Mouse (Mus musculus) forebrain, embryonic 15.5 days (tissue): ENCODE measurements around the gene Megf11. TPM values are rescaled to one million over a fixed set of nuclear protein-coding genes. Genes with fewer than 3 reads are reported as not detected.
A peak's percentile ranks its signal among the peaks of the same experiment; 100 is the strongest.

Source experiments
- ATAC-seq: fragments of 200-750 bp; cut with Nextera tagmentation; replicated peaks from 2 replicates; pipeline ENCODE4 v1.8.0; 2017; ENCODE audit warnings: mild to moderate bottlenecking, moderate TSS enrichment, moderate library complexity
- H3K27ac ChIP-seq: fragments of 300-500 bp; sonication (generic); replicated peaks from 2 replicates; pipeline ENCODE4 v1.5.1; 2015; ENCODE audit warnings: mild to moderate bottlenecking, inconsistent platforms
- H3K27me3 ChIP-seq: fragments of 300-500 bp; sonication (generic); 2 replicates; pipeline ENCODE4 v1.6.1; 2015; ENCODE audit warnings: inconsistent platforms
- H3K36me3 ChIP-seq: fragments of 300-500 bp; sonication (generic); 2 replicates; pipeline ENCODE4 v1.6.1; 2015; ENCODE audit warnings: mild to moderate bottlenecking, inconsistent platforms
- H3K4me1 ChIP-seq: fragments of 300-500 bp; sonication (generic); 2 replicates; pipeline ENCODE4 v1.6.1; 2015; ENCODE audit warnings: inconsistent platforms
- H3K4me2 ChIP-seq: fragments of 300-500 bp; sonication (generic); replicated peaks from 2 replicates; pipeline ENCODE4 v1.6.1; 2015; ENCODE audit warnings: mild to moderate bottlenecking, inconsistent platforms
- H3K4me3 ChIP-seq: fragments of 300-500 bp; sonication (generic); 2 replicates; pipeline ENCODE4 v1.5.1; 2015; ENCODE audit warnings: mild to moderate bottlenecking, inconsistent platforms
- H3K9ac ChIP-seq: fragments of 300-500 bp; sonication (generic); replicated peaks from 2 replicates; pipeline ENCODE4 v1.6.1; 2015; ENCODE audit warnings: mild to moderate bottlenecking, inconsistent platforms
- H3K9me3 ChIP-seq: fragments of 300-500 bp; sonication (generic); 2 replicates; pipeline ENCODE4 v1.6.1; 2016; ENCODE audit warnings: inconsistent platforms
- whole genome bisulfite sequencing: fragments of 180-500 bp; shearing (Covaris S2); methylation state at CpG from one replicate; pipeline ENCODE4 v1.1.7; 2015; ENCODE audit warnings: mixed read lengths; 5-methylcytosine and 5-hydroxymethylcytosine counted together
- polyA plus RNA-seq: library from polyadenylated mRNA; unstranded; fragments of >200 nt; fragmentation: Nextera tagmentation; extraction: Ambion mirVana; gene quantifications from 2 replicates; pipeline ENCODE4 v1.2.1, GENCODE M21; 2015

The Megf11 gene
- polyA plus RNA-seq, 1 experiment from 2014 or later, result 9.0 TPM

- no peaks in the 10 kb centered on the region for H3K27me3 ChIP-seq
- no peak overlapping the region for H3K9ac ChIP-seq
- H3K4me2 ChIP-seq, result peak overlapping the region; percentile 11; the same call in 1 of the 2 replicates
- peak; percentile 58; the same call in 1 of the 2 replicates for ATAC-seq
- peaks cover 13% of the 10 kb centered on the region for H3K4me1 ChIP-seq
- WGBS, result 25% methylated on average over 7 of the region's 7 CpGs
- H3K36me3 ChIP-seq, result no peaks in the 10 kb centered on the region
- H3K27ac ChIP-seq, result peak overlapping the region; percentile 28
- H3K4me3 ChIP-seq, result no peak overlapping the region
- no peaks in the 10 kb centered on the region for H3K9me3 ChIP-seq
Measured at GRCm38 (mm10) chr9:64555620-64556019, 170.2 kb downstream of the Megf11 start.

- no peak overlapping the region for H3K27ac ChIP-seq
Measured at GRCm38 (mm10) chr9:64557110-64557745, 171.8 kb downstream of the Megf11 start.

GRCm38 (mm10) chr9:64557846-64558530, 172.6 kb downstream of the Megf11 start:
- WGBS, result 95% methylated on average over 7 of the region's 7 CpGs
- Histone ChIP-seq H3K36me3 (no peaks in the 10 kb centered on the region), H3K4me1 (peaks cover 13% of the 10 kb centered on the region), H3K4me3 (no peak overlapping the region), H3K27ac (no peak overlapping the region), H3K9ac (no peak overlapping the region), H3K9me3 (no peaks in the 10 kb centered on the region), H3K4me2 (no peak overlapping the region), H3K27me3 (no peaks in the 10 kb centered on the region)
- ATAC-seq, result no peak

More at GRCm38 (mm10) chr9:64557110-64557745, 171.8 kb downstream of the Megf11 start:
- Histone ChIP-seq H3K9ac (no peak overlapping the region), H3K27me3 (no peaks in the 10 kb centered on the region), H3K4me3 (no peak overlapping the region), H3K36me3 (no peaks in the 10 kb centered on the region), H3K4me2 (no peak overlapping the region), H3K9me3 (no peaks in the 10 kb centered on the region), H3K4me1 (peaks cover 13% of the 10 kb centered on the region)
- no peak for ATAC-seq
- WGBS, result 90% methylated on average over 11 of the region's 11 CpGs

- 84% methylated on average over 5 of the region's 5 CpGs for WGBS
- no peaks in the 10 kb centered on the region for H3K36me3 ChIP-seq
- no peak for ATAC-seq
- H3K27ac ChIP-seq, result no peak overlapping the region
- H3K4me3 ChIP-seq, result no peak overlapping the region
- no peak overlapping the region for H3K4me2 ChIP-seq
- H3K4me1 ChIP-seq, result no peaks in the 10 kb centered on the region
- H3K9me3 ChIP-seq, result no peaks in the 10 kb centered on the region
- H3K9ac ChIP-seq, result no peak overlapping the region
- no peaks in the 10 kb centered on the region for H3K27me3 ChIP-seq
Measured at GRCm38 (mm10) chr9:64564315-64564767, 178.9 kb downstream of the Megf11 start.

- no peak overlapping the region for H3K9ac ChIP-seq
- no peak for ATAC-seq
Measured at GRCm38 (mm10) chr9:64565915-64566314, 180.5 kb downstream of the Megf11 start.

GRCm38 (mm10) chr9:64566376-64566775, 180.9 kb downstream of the Megf11 start:
- ATAC-seq, result no peak
- Histone ChIP-seq H3K9me3 (no peaks in the 10 kb centered on the region), H3K27me3 (no peaks in the 10 kb centered on the region), H3K4me2 (no peak overlapping the region), H3K4me3 (no peak overlapping the region), H3K9ac (no peak overlapping the region), H3K27ac (no peak overlapping the region), H3K36me3 (no peaks in the 10 kb centered on the region), H3K4me1 (no peaks in the 10 kb centered on the region)
- 65% methylated on average over 2 of the region's 2 CpGs for WGBS

More at GRCm38 (mm10) chr9:64565915-64566314, 180.5 kb downstream of the Megf11 start:
- no peaks in the 10 kb centered on the region for H3K36me3 ChIP-seq
- H3K4me2 ChIP-seq, result no peak overlapping the region
- H3K9me3 ChIP-seq, result no peaks in the 10 kb centered on the region
- no peaks in the 10 kb centered on the region for H3K4me1 ChIP-seq
- no peaks in the 10 kb centered on the region for H3K27me3 ChIP-seq
- no peak overlapping the region for H3K4me3 ChIP-seq
- no peak overlapping the region for H3K27ac ChIP-seq

- 70% methylated on average over 5 of the region's 5 CpGs for WGBS
- H3K4me2 ChIP-seq, result no peak overlapping the region
- H3K4me3 ChIP-seq, result no peak overlapping the region
- no peak overlapping the region for H3K9ac ChIP-seq
- no peaks in the 10 kb centered on the region for H3K9me3 ChIP-seq
- no peak overlapping the region for H3K27ac ChIP-seq
- no peak for ATAC-seq
- H3K4me1 ChIP-seq, result no peaks in the 10 kb centered on the region
- H3K36me3 ChIP-seq, result no peaks in the 10 kb centered on the region
- H3K27me3 ChIP-seq, result no peaks in the 10 kb centered on the region
Measured at GRCm38 (mm10) chr9:64567482-64567881, 182.1 kb downstream of the Megf11 start.

GRCm38 (mm10) chr9:64568467-64569260, 183.2 kb downstream of the Megf11 start:
- H3K27ac ChIP-seq, result no peak overlapping the region
- WGBS, result 50% methylated on average over 8 of the region's 8 CpGs
- H3K4me2 ChIP-seq, result no peak overlapping the region
- H3K9me3 ChIP-seq, result no peaks in the 10 kb centered on the region
- no peak overlapping the region for H3K9ac ChIP-seq
- no peak for ATAC-seq
- H3K4me1 ChIP-seq, result no peaks in the 10 kb centered on the region
- no peak overlapping the region for H3K4me3 ChIP-seq
- H3K36me3 ChIP-seq, result no peaks in the 10 kb centered on the region
- no peaks in the 10 kb centered on the region for H3K27me3 ChIP-seq

GRCm38 (mm10) chr9:64570448-64570847, 185.0 kb downstream of the Megf11 start:
- H3K4me1 ChIP-seq, result no peaks in the 10 kb centered on the region
- no peak overlapping the region for H3K4me2 ChIP-seq
- ATAC-seq, result no peak
- no peak overlapping the region for H3K9ac ChIP-seq
- H3K27me3 ChIP-seq, result no peaks in the 10 kb centered on the region
- H3K9me3 ChIP-seq, result no peaks in the 10 kb centered on the region
- H3K36me3 ChIP-seq, result no peaks in the 10 kb centered on the region
- WGBS, result 61% methylated on average over 4 of the region's 4 CpGs
- no peak overlapping the region for H3K4me3 ChIP-seq
- no peak overlapping the region for H3K27ac ChIP-seq

- no peak overlapping the region for H3K27ac ChIP-seq
- H3K4me2 ChIP-seq, result no peak overlapping the region
- no peak for ATAC-seq
- WGBS, result 89% methylated on average over 8 of the region's 8 CpGs
- H3K9ac ChIP-seq, result no peak overlapping the region
- no peaks in the 10 kb centered on the region for H3K9me3 ChIP-seq
- no peak overlapping the region for H3K4me3 ChIP-seq
- H3K4me1 ChIP-seq, result no peaks in the 10 kb centered on the region
- H3K27me3 ChIP-seq, result no peaks in the 10 kb centered on the region
- no peaks in the 10 kb centered on the region for H3K36me3 ChIP-seq
Measured at GRCm38 (mm10) chr9:64571091-64571490, 185.7 kb downstream of the Megf11 start.

GRCm38 (mm10) chr9:64572629-64573190, 187.3 kb downstream of the Megf11 start:
- ATAC-seq, result no peak
- Histone ChIP-seq H3K9ac (no peak overlapping the region), H3K9me3 (no peaks in the 10 kb centered on the region), H3K36me3 (no peaks in the 10 kb centered on the region), H3K4me2 (no peak overlapping the region), H3K4me1 (peaks cover 7% of the 10 kb centered on the region; the same call in 1 of the 2 replicates), H3K4me3 (no peak overlapping the region), H3K27me3 (no peaks in the 10 kb centered on the region), H3K27ac (no peak overlapping the region)
- 78% methylated on average over 7 of the region's 7 CpGs for WGBS

- ATAC-seq, result no peak
- H3K27me3 ChIP-seq, result no peaks in the 10 kb centered on the region
Measured at GRCm38 (mm10) chr9:64575658-64576057, 190.2 kb downstream of the Megf11 start.

More at GRCm38 (mm10) chr9:64575658-64576057, 190.2 kb downstream of the Megf11 start:
- H3K36me3 ChIP-seq, result no peaks in the 10 kb centered on the region
- H3K9me3 ChIP-seq, result no peaks in the 10 kb centered on the region
- no peak overlapping the region for H3K27ac ChIP-seq
- no peak overlapping the region for H3K9ac ChIP-seq
- no peak overlapping the region for H3K4me3 ChIP-seq
- H3K4me2 ChIP-seq, result no peak overlapping the region
- H3K4me1 ChIP-seq, result peaks cover 14% of the 10 kb centered on the region
